Mouse (Mus musculus): ENCODE measurements around the gene Zfp458.
"Not testable (repeated sequence)": the region's sequence is repeated elsewhere in the genome, so short reads cannot be mapped to it uniquely, and the experiment has no call there.

Gene Zfp458

GRCm38 (mm10) chr13:67278314-67278713 lies at the start of gene Zfp458:
TSS of gene Zfp458 (minus strand) at chr13:67278466.
- DNase-seq (ENCODE audit: low spot score): no peak

- no peak for DNase-seq (ENCODE audit: low spot score)
Measured at GRCm38 (mm10) chr13:67306718-67307117, 28.5 kb upstream of the Zfp458 start.

GRCm38 (mm10) chr13:67305822-67306672 lies 27.8 kb upstream of the Zfp458 start, which contains the start of gene Zfp457:
TSS of gene Zfp457 (minus strand) at chr13:67306485.
- DNase-seq (ENCODE audit: low spot score): peak; percentile 77

- DNase-seq (ENCODE audit: low spot score): not testable (repeated sequence)
Measured at GRCm38 (mm10) chr13:67269383-67270065, 8.7 kb downstream of the Zfp458 start.

- peak; percentile 57 for DNase-seq (ENCODE audit: low spot score)
Measured at GRCm38 (mm10) chr13:67268568-67269369, 9.5 kb downstream of the Zfp458 start.

- DNase-seq (ENCODE audit: low spot score): no peak
Measured at GRCm38 (mm10) chr13:67214015-67214607, 64.2 kb downstream of the Zfp458 start.
